Mouse (Mus musculus) heart, postnatal 0 days (tissue): ENCODE measurements around the gene Lrrc52. TPM values are rescaled to one million over a fixed set of nuclear protein-coding genes. Genes with fewer than 3 reads are reported as not detected.

ENCODE experiments used
- ATAC-seq: fragments of 200-750 bp; cut with Nextera tagmentation; 2 replicates; pipeline ENCODE4 v1.8.0; 2017; ENCODE audit warnings: low read depth, moderate number of reproducible peaks, moderate library complexity; ENCODE audit not compliant: insufficient read depth
- DNase-seq: peaks from one replicate; pipeline ENCODE4 v3.0.0-alpha.2; 2016; ENCODE audit warnings: low spot score
- H3K27ac ChIP-seq: fragments of 300-500 bp; sonication (generic); 2 replicates; pipeline ENCODE4 v1.5.1; 2014; ENCODE audit warnings: low read depth, mild to moderate bottlenecking
- H3K27me3 ChIP-seq: fragments of 300-500 bp; sonication (generic); 2 replicates; pipeline ENCODE4 v1.6.1; 2014; ENCODE audit warnings: low read length, mixed read lengths; ENCODE audit not compliant: control insufficient read depth, insufficient read depth
- H3K36me3 ChIP-seq: fragments of 300-500 bp; sonication (generic); replicated peaks from 2 replicates; pipeline ENCODE4 v1.6.1; 2014; ENCODE audit warnings: low read length, mixed read lengths; ENCODE audit not compliant: control insufficient read depth, insufficient read depth
- H3K4me1 ChIP-seq: fragments of 300-500 bp; sonication (generic); 2 replicates; pipeline ENCODE4 v1.6.1; 2014; ENCODE audit warnings: antibody characterized with exemption; ENCODE audit not compliant: control insufficient read depth, insufficient read depth
- H3K4me2 ChIP-seq: fragments of 300-500 bp; sonication (generic); 2 replicates; pipeline ENCODE4 v1.6.1; 2014; ENCODE audit warnings: low read depth, mild to moderate bottlenecking, low read length, moderate library complexity
- H3K4me3 ChIP-seq: fragments of 300-500 bp; sonication (generic); 2 replicates; pipeline ENCODE4 v1.5.1; 2014; ENCODE audit warnings: low read depth, low read length
- H3K9ac ChIP-seq: fragments of 300-500 bp; sonication (generic); replicated peaks from 2 replicates; pipeline ENCODE4 v1.6.1; 2014; ENCODE audit warnings: low read depth, low read length, mixed read lengths
- H3K9me3 ChIP-seq: fragments of 300-500 bp; sonication (generic); replicated peaks from 2 replicates; pipeline ENCODE4 v1.6.1; 2016; ENCODE audit warnings: low read length; ENCODE audit not compliant: control insufficient read depth
- CTCF ChIP-seq: IDR thresholded peaks from 2 replicates; pipeline ENCODE4 v1.5.1; 2016; ENCODE audit warnings: antibody characterized with exemption, control low read depth, low read depth
- EP300 ChIP-seq: IDR thresholded peaks from 2 replicates; pipeline ENCODE4 v1.6.1; 2016; ENCODE audit warnings: antibody characterized with exemption, low read depth
- WGBS: fragments of 180-500 bp; shearing (Covaris S2); extraction: QIAGEN DNeasy Blood & Tissue Kit; methylation state at CpG from one replicate; pipeline ENCODE4 v1.1.7; 2014; 5-methylcytosine and 5-hydroxymethylcytosine counted together
- polyA plus RNA-seq: library from polyadenylated mRNA; unstranded; fragments of >200 nt; fragmentation: Nextera tagmentation; extraction: Ambion mirVana; gene quantifications from 2 replicates; pipeline ENCODE4 v1.2.1, GENCODE M21; 2015
- total RNA-seq: library from RNA; depleted of rRNA; stranded (reverse); fragments of >200 nt; gene quantifications from 2 replicates; pipeline ENCODE4 v1.2.3, GENCODE M21; 2014; ENCODE audit warnings: low replicate concordance; rRNA removed

Gene Lrrc52
- total and polyA plus RNA-seq, 2 experiments from 2014 or later, result 0.27 to 0.46 TPM

GRCm38 (mm10) chr1:167422501-167423240 is 43.9 kb downstream of the Lrrc52 start:
- peak; percentile 60; the same call in 1 of the 2 replicates for ATAC-seq
- H3K27me3 ChIP-seq, result no peaks in the 10 kb centered on the region
- no peak overlapping the region for H3K4me3 ChIP-seq

DNA sequence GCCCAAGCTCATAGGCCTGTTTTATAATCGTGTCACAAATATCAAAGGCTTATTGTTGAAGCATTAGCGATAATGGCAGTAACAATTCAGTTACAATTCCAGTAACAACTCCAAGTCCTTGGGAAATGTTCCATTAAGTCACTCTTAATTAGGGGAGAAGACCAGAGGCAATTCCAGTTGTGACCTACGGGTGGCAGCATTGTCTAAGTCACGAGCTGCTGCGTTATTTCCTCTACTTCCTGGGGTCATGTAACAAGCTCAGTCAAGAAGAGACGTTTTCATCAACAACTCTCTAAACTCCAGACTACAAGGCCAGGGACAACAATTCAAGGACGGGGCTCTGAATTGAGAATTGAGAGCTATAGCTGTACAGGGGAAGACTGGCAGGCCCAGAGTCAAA is 51.7 kb downstream of the Lrrc52 start:
- H3K4me1 ChIP-seq, result no peaks in the 10 kb centered on the region
- no peak overlapping the region for H3K27ac ChIP-seq
- TF ChIP-seq CTCF, result peak; percentile 91
- TF ChIP-seq EP300, result no peak
- H3K9me3 ChIP-seq, result no peaks in the 10 kb centered on the region
- no peak overlapping the region for H3K4me3 ChIP-seq
- ATAC-seq (0 out of 2 replicates have a peak, but pooled peaks have one; percentile 27), DNase-seq (peak; percentile 80)
- H3K36me3 ChIP-seq, result no peaks in the 10 kb centered on the region
- peaks cover 13% of the 10 kb centered on the region; the same call in 1 of the 2 replicates for H3K27me3 ChIP-seq
- H3K9ac ChIP-seq, result no peak overlapping the region
- no peak overlapping the region for H3K4me2 ChIP-seq
- 4% methylated on average over 7 of the region's 7 CpGs for WGBS

More at GRCm38 (mm10) chr1:167422501-167423240, 43.9 kb downstream of the Lrrc52 start:
- Histone ChIP-seq H3K4me1 (peaks cover 16% of the 10 kb centered on the region), H3K27ac (peak overlapping the region; percentile 43; the same call in 1 of the 2 replicates), H3K9me3 (no peaks in the 10 kb centered on the region), H3K9ac (no peak overlapping the region), H3K4me2 (no peak overlapping the region), H3K36me3 (no peaks in the 10 kb centered on the region)
- TF ChIP-seq CTCF (no peak), EP300 (no peak)
- 47% methylated on average over 11 of the region's 11 CpGs for WGBS
- no peak for DNase-seq

- TF ChIP-seq EP300 (no peak), CTCF (no peak)
- Histone ChIP-seq H3K4me2 (no peak overlapping the region), H3K36me3 (no peaks in the 10 kb centered on the region), H3K27me3 (peaks cover 19% of the 10 kb centered on the region; the same call in 1 of the 2 replicates), H3K9ac (no peak overlapping the region), H3K4me1 (no peaks in the 10 kb centered on the region), H3K4me3 (no peak overlapping the region), H3K9me3 (no peaks in the 10 kb centered on the region), H3K27ac (no peak overlapping the region)
- DNase-seq, result no peak
- whole genome bisulfite sequencing, result 56% methylated on average over 12 of the region's 12 CpGs
- no peak for ATAC-seq
Measured at GRCm38 (mm10) chr1:167411991-167412715, 54.4 kb downstream of the Lrrc52 start.

- H3K9me3 ChIP-seq, result no peaks in the 10 kb centered on the region
- 67% methylated on average over 4 of the region's 4 CpGs for WGBS
- H3K36me3 ChIP-seq, result no peaks in the 10 kb centered on the region
- no peak overlapping the region for H3K27ac ChIP-seq
- TF ChIP-seq CTCF (no peak), EP300 (no peak)
- no peak overlapping the region for H3K9ac ChIP-seq
- DNase-seq (no peak), ATAC-seq (no peak)
- H3K4me3 ChIP-seq, result no peak overlapping the region
- H3K4me2 ChIP-seq, result no peak overlapping the region
- peaks cover 19% of the 10 kb centered on the region; the same call in 1 of the 2 replicates for H3K27me3 ChIP-seq
- H3K4me1 ChIP-seq, result no peaks in the 10 kb centered on the region
Measured at GRCm38 (mm10) chr1:167409601-167410000, 57.0 kb downstream of the Lrrc52 start.

DNA sequence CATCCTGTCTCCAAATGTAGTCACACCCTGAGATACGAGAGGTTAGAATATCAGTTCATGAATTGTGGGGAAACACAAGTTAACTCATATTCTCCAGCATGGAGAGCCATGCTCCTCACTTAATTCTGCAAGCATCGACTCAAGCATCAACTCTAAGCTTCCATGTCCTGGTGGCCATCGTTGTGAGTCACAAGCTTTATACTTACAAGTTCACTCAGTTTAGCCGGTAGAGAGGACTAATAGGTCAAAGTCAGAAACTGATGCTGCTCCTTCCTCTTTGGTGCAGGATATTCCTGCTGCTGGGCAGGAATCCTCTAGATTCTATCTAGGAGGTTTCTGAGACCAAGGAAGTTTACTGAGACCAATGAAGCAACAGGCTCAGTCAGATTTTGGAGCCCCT is 61.3 kb downstream of the Lrrc52 start:
- Histone ChIP-seq H3K9me3 (no peaks in the 10 kb centered on the region), H3K27ac (no peak overlapping the region), H3K9ac (no peak overlapping the region), H3K36me3 (no peaks in the 10 kb centered on the region), H3K4me1 (no peaks in the 10 kb centered on the region), H3K4me3 (no peak overlapping the region), H3K27me3 (peaks cover 7% of the 10 kb centered on the region; the same call in 1 of the 2 replicates), H3K4me2 (no peak overlapping the region)
- 61% methylated on average over 4 of the region's 4 CpGs for WGBS
- TF ChIP-seq CTCF (no peak), EP300 (no peak)
- DNase-seq, result no peak
- no peak for ATAC-seq

Other genes with a start within 250 kb of the Lrrc52 start
- gene Uck2, start 181.5 kb downstream of the Lrrc52 start, total RNA-seq, result 60.3 and 82.4 TPM in 2 replicates
- 26.4 and 30.7 TPM in 2 replicates for gene Uck2, start 181.5 kb downstream of the Lrrc52 start, polyA plus RNA-seq
- gene Tmco1, start 158.4 kb downstream of the Lrrc52 start, total RNA-seq, result 68.1 and 113 TPM in 2 replicates
- 86.6 and 96.7 TPM in 2 replicates for gene Tmco1, start 158.4 kb downstream of the Lrrc52 start, polyA plus RNA-seq
- 8.4 and 17.1 TPM in 2 replicates for gene Aldh9a1, start 116.8 kb downstream of the Lrrc52 start, total RNA-seq
- gene Aldh9a1, start 116.8 kb downstream of the Lrrc52 start, polyA plus RNA-seq, result 44.7 and 46.0 TPM in 2 replicates
- 528 and 566 TPM in 2 replicates for gene Mgst3, start 72.9 kb downstream of the Lrrc52 start, total RNA-seq
- 306 and 315 TPM in 2 replicates for gene Mgst3, start 72.9 kb downstream of the Lrrc52 start, polyA plus RNA-seq
- 0.27 and 4.7 TPM in 2 replicates for gene Rxrg, start 131.6 kb upstream of the Lrrc52 start, total RNA-seq
- gene Rxrg, start 131.6 kb upstream of the Lrrc52 start, polyA plus RNA-seq, result 3.0 and 3.2 TPM in 2 replicates
- gene Lmx1a, start 222.5 kb upstream of the Lrrc52 start, total RNA-seq, result 0.04 TPM in 1 of 2 replicates, not detected in the other
- not detected in 2 replicates for gene Lmx1a, start 222.5 kb upstream of the Lrrc52 start, polyA plus RNA-seq